In the genomic region with DNA sequence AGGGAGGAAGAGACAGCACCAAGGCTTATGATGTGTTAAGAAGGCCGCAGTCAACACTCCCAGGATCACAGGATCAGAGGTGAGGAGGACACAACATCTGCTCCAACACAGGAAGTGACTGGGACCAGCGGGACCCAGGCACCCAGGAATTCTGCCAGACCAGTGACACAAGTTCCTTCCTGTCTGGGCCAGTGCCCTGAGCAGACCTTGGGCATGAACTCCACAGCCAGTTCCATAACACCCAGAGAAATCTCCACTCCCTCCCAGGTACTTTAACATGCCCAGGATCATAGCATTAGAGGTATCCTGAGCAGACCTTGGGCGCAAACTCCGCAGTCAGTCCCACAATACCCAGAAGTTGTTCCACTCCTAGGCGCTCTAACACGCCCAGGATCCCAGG, we compare ENCODE assay signal across 21 mouse cellular contexts. TPM values are rescaled to one million over a fixed set of nuclear protein-coding genes. Genes with fewer than 3 reads are reported as not detected.
A peak's percentile ranks its signal among the peaks of the same experiment; 100 is the strongest.
DNase-seq lines count a peak whose midpoint lies in the region; ATAC-seq and TF ChIP-seq lines count a peak whose summit lies in the region.
"Had no signal": no experiment of that assay in that cellular context is flagged by ENCODE, and none has a peak within 500 bp of the region (broad histone marks: within the 10 kb centered on the region; RNA-seq: fewer than 3 reads in every experiment).

No protein-coding gene starts in this region.

- no peak overlapping the region for H3K9ac ChIP-seq in forebrain, embryonic 16.5 days (replicated peaks; ENCODE audit: low read depth, low read length)
- no peak overlapping the region for H3K9ac ChIP-seq in midbrain, embryonic 15.5 days
- H3K9ac ChIP-seq in stomach, postnatal 0 days (ENCODE audit: low read length) = no peak overlapping the region
- H3K9ac ChIP-seq: heart, embryonic 12.5 days; hindbrain, embryonic 13.5 days had no signal

- TF ChIP-seq EP300 in stomach, postnatal 0 days (optimal IDR thresholded peaks at IDR 0.05) = no peak

- TF ChIP-seq POLR2A in kidney, adult 2 months (IDR thresholded peaks at IDR 0.05; ENCODE audit: low read depth, low read length) = no peak

- no peaks in the 10 kb centered on the region for H3K9me3 ChIP-seq in forebrain, embryonic 10.5 days
- H3K9me3 ChIP-seq in forebrain, embryonic 16.5 days (ENCODE audit: control insufficient read depth, low read length) = no peaks in the 10 kb centered on the region
- H3K9me3 ChIP-seq in midbrain, embryonic 10.5 days (replicated peaks) = no peaks in the 10 kb centered on the region
- H3K9me3 ChIP-seq in midbrain, embryonic 15.5 days = no peaks in the 10 kb centered on the region
- no peaks in the 10 kb centered on the region for H3K9me3 ChIP-seq in stomach, postnatal 0 days (ENCODE audit: control insufficient read depth, low read length)
- H3K9me3 ChIP-seq: embryonic facial prominence, embryonic 10.5 days; heart, embryonic 12.5 days; hindbrain, embryonic 13.5 days had no signal

- H3K4me2 ChIP-seq in forebrain, embryonic 16.5 days (ENCODE audit: low read length) = no peak overlapping the region
- H3K4me2 ChIP-seq in midbrain, embryonic 15.5 days = no peak overlapping the region
- H3K4me2 ChIP-seq in stomach, postnatal 0 days (replicated peaks; ENCODE audit: low read depth) = no peak overlapping the region
- H3K4me2 ChIP-seq: heart, embryonic 12.5 days; hindbrain, embryonic 13.5 days had no signal

- no peak overlapping the region for H3K27ac ChIP-seq in forebrain, embryonic 10.5 days
- H3K27ac ChIP-seq in forebrain, embryonic 16.5 days (ENCODE audit: low read length) = no peak overlapping the region
- no peak overlapping the region for H3K27ac ChIP-seq in kidney, adult 2 months (ENCODE audit: insufficient read depth, low read depth, low read length)
- no peak overlapping the region for H3K27ac ChIP-seq in midbrain, embryonic 10.5 days (replicated peaks)
- H3K27ac ChIP-seq in midbrain, embryonic 15.5 days = no peak overlapping the region
- no peak overlapping the region for H3K27ac ChIP-seq in stomach, postnatal 0 days (replicated peaks)
- H3K27ac ChIP-seq: embryonic facial prominence, embryonic 10.5 days; hindbrain, embryonic 13.5 days; hindbrain, postnatal 0 days had no signal

- no peaks in the 10 kb centered on the region for H3K36me3 ChIP-seq in forebrain, embryonic 10.5 days (replicated peaks)
- no peaks in the 10 kb centered on the region for H3K36me3 ChIP-seq in forebrain, embryonic 16.5 days (ENCODE audit: control insufficient read depth, insufficient read depth)
- no peaks in the 10 kb centered on the region for H3K36me3 ChIP-seq in kidney, adult 2 months (ENCODE audit: control insufficient read depth, insufficient read depth, low read length)
- no peaks in the 10 kb centered on the region for H3K36me3 ChIP-seq in midbrain, embryonic 10.5 days
- H3K36me3 ChIP-seq in midbrain, embryonic 15.5 days (replicated peaks) = no peaks in the 10 kb centered on the region
- H3K36me3 ChIP-seq in stomach, postnatal 0 days (ENCODE audit: control insufficient read depth, insufficient read depth, low read length) = no peaks in the 10 kb centered on the region
- H3K36me3 ChIP-seq: embryonic facial prominence, embryonic 10.5 days; heart, embryonic 12.5 days; hindbrain, embryonic 13.5 days had no signal

- H3K27me3 ChIP-seq in forebrain, embryonic 10.5 days (ENCODE audit: poor library complexity, severe bottlenecking) = no peaks in the 10 kb centered on the region
- no peaks in the 10 kb centered on the region for H3K27me3 ChIP-seq in forebrain, embryonic 16.5 days (replicated peaks; ENCODE audit: control insufficient read depth, insufficient read depth, low read length)
- no peaks in the 10 kb centered on the region for H3K27me3 ChIP-seq in kidney, adult 2 months (replicated peaks; ENCODE audit: control insufficient read depth, insufficient read depth, low read length)
- no peaks in the 10 kb centered on the region for H3K27me3 ChIP-seq in midbrain, embryonic 10.5 days (ENCODE audit: low read depth, poor library complexity, severe bottlenecking)
- no peaks in the 10 kb centered on the region for H3K27me3 ChIP-seq in midbrain, embryonic 15.5 days (replicated peaks)
- H3K27me3 ChIP-seq in stomach, postnatal 0 days (ENCODE audit: control insufficient read depth, insufficient read depth, low read length) = no peaks in the 10 kb centered on the region
- H3K27me3 ChIP-seq: heart, embryonic 12.5 days; hindbrain, embryonic 13.5 days had no signal

- ATAC-seq in forebrain, embryonic 16.5 days = no peak
- ATAC-seq in midbrain, embryonic 15.5 days (replicated peaks) = no peak
- no peak for ATAC-seq in stomach, postnatal 0 days (ENCODE audit: low FRiP score, low TSS enrichment)
- ATAC-seq: forebrain, embryonic 14.5 days; hindbrain, postnatal 0 days had no signal

- TF ChIP-seq CTCF in kidney, adult 2 months (conservative IDR thresholded peaks at IDR 0.05; ENCODE audit: insufficient read depth, insufficient read length, low read depth, low read length) = no peak
- no peak for TF ChIP-seq CTCF in stomach, postnatal 0 days (IDR thresholded peaks at IDR 0.05; ENCODE audit: low read depth)

- WGBS in forebrain, embryonic 10.5 days = 92% methylated on average over 6 of the region's 6 CpGs
- 87% methylated on average over 6 of the region's 6 CpGs for WGBS in forebrain, embryonic 16.5 days
- 80% methylated on average over 6 of the region's 6 CpGs for WGBS in kidney, adult 2 months
- WGBS in midbrain, embryonic 10.5 days = 90% methylated on average over 6 of the region's 6 CpGs
- WGBS in midbrain, embryonic 15.5 days = 89% methylated on average over 6 of the region's 6 CpGs
- 78% methylated on average over 6 of the region's 6 CpGs for WGBS in stomach, postnatal 0 days

- peak; percentile 7 for DNase-seq in forebrain, embryonic 10.5 days (ENCODE audit: extremely low spot score, low spot score)
- peak; percentile 22 for DNase-seq in kidney, adult 2 months
- DNase-seq in kidney, postnatal 10 days = no peak
- DNase-seq in midbrain, embryonic 10.5 days (ENCODE audit: low spot score) = peak; percentile 6
- DNase-seq in stomach, postnatal 0 days (ENCODE audit: low spot score) = peak; percentile 9
- DNase-seq: adrenal gland, postnatal 25 days; cerebellum, adult 18-20 months; cerebellum, adult 9-11 months; cerebellum, postnatal 36 days; gastrocnemius, postnatal 36 days; heart, adult 18-20 months had no signal

- peaks cover 7% of the 10 kb centered on the region for H3K4me1 ChIP-seq in forebrain, embryonic 10.5 days
- H3K4me1 ChIP-seq in forebrain, embryonic 16.5 days (replicated peaks; ENCODE audit: control insufficient read depth, insufficient read depth, low read length) = no peaks in the 10 kb centered on the region
- no peaks in the 10 kb centered on the region for H3K4me1 ChIP-seq in kidney, adult 2 months (ENCODE audit: control insufficient read depth, insufficient read depth, low read length)
- H3K4me1 ChIP-seq in midbrain, embryonic 10.5 days = peaks cover 2% of the 10 kb centered on the region
- no peaks in the 10 kb centered on the region for H3K4me1 ChIP-seq in midbrain, embryonic 15.5 days
- no peaks in the 10 kb centered on the region for H3K4me1 ChIP-seq in stomach, postnatal 0 days (replicated peaks; ENCODE audit: control insufficient read depth, insufficient read depth)
- H3K4me1 ChIP-seq: hindbrain, embryonic 13.5 days had no signal

- no peak overlapping the region for H3K4me3 ChIP-seq in forebrain, embryonic 10.5 days
- no peak overlapping the region for H3K4me3 ChIP-seq in forebrain, embryonic 16.5 days (replicated peaks; ENCODE audit: low read length)
- H3K4me3 ChIP-seq in kidney, adult 2 months (ENCODE audit: insufficient read depth, low read depth, low read length) = no peak overlapping the region
- H3K4me3 ChIP-seq in midbrain, embryonic 10.5 days = no peak overlapping the region
- no peak overlapping the region for H3K4me3 ChIP-seq in midbrain, embryonic 15.5 days
- no peak overlapping the region for H3K4me3 ChIP-seq in stomach, postnatal 0 days (ENCODE audit: low read depth, low read length)
- H3K4me3 ChIP-seq: embryonic facial prominence, embryonic 10.5 days; heart, embryonic 12.5 days; hindbrain, embryonic 13.5 days had no signal

RNA-seq across cellular contexts. Expression of a gene that starts 18.7 kb away (rescaled TPM):
- polyA plus RNA-seq in forebrain, embryonic 10.5 days (2016; fragmentation: Nextera tagmentation; extraction: Ambion mirVana) = 0.22 TPM in 1 of 2 replicates, not detected in the other
- not detected in 2 replicates for polyA plus RNA-seq in forebrain, embryonic 16.5 days (2015; fragmentation: Nextera tagmentation; extraction: Ambion mirVana)
- polyA plus RNA-seq in kidney, adult 2 months (2012; rRNA removed) = 0.07 and 0.08 TPM in 2 replicates
- polyA plus RNA-seq in midbrain, embryonic 10.5 days (2016; fragmentation: Nextera tagmentation; extraction: Ambion mirVana) = 0.11 TPM in 1 of 2 replicates, not detected in the other
- 0.18 TPM in 1 of 2 replicates, not detected in the other for polyA plus RNA-seq in midbrain, embryonic 15.5 days (2015; fragmentation: Nextera tagmentation; extraction: Ambion mirVana)
- 1.1 and 1.2 TPM in 2 replicates for polyA plus RNA-seq in stomach, postnatal 0 days (2015; fragmentation: Nextera tagmentation; extraction: Ambion mirVana)
- polyA plus RNA-seq: C2C12; embryonic facial prominence, embryonic 10.5 days; embryonic facial prominence, embryonic 14.5 days; forebrain, embryonic 14.5 days; heart, embryonic 16.5 days had no signal

RNA-seq across cellular contexts. Expression of a gene that starts 21.9 kb away (rescaled TPM):
- not detected in 2 replicates for polyA plus RNA-seq in forebrain, embryonic 10.5 days (2016; fragmentation: Nextera tagmentation; extraction: Ambion mirVana)
- not detected in 2 replicates for polyA plus RNA-seq in forebrain, embryonic 16.5 days (2015; fragmentation: Nextera tagmentation; extraction: Ambion mirVana)
- 0.06 TPM in 1 of 2 replicates, not detected in the other for polyA plus RNA-seq in kidney, adult 2 months (2012; rRNA removed)
- not detected in 2 replicates for polyA plus RNA-seq in midbrain, embryonic 10.5 days (2016; fragmentation: Nextera tagmentation; extraction: Ambion mirVana)
- not detected in 2 replicates for polyA plus RNA-seq in midbrain, embryonic 15.5 days (2015; fragmentation: Nextera tagmentation; extraction: Ambion mirVana)
- 3.4 and 3.5 TPM in 2 replicates for polyA plus RNA-seq in stomach, postnatal 0 days (2015; fragmentation: Nextera tagmentation; extraction: Ambion mirVana)
- polyA plus RNA-seq: C2C12; embryonic facial prominence, embryonic 10.5 days; embryonic facial prominence, embryonic 14.5 days; forebrain, embryonic 14.5 days; heart, embryonic 12.5 days; heart, embryonic 16.5 days; hindbrain, embryonic 13.5 days had no signal

RNA-seq across cellular contexts. Expression of a gene that starts 38.6 kb away (rescaled TPM):
- polyA plus RNA-seq in forebrain, embryonic 10.5 days (2016; fragmentation: Nextera tagmentation; extraction: Ambion mirVana) = 49.7 and 51.2 TPM in 2 replicates
- polyA plus RNA-seq in forebrain, embryonic 16.5 days (2015; fragmentation: Nextera tagmentation; extraction: Ambion mirVana) = 38.0 and 41.8 TPM in 2 replicates
- polyA plus RNA-seq in kidney, adult 2 months (2012; rRNA removed) = 23.6 and 27.1 TPM in 2 replicates
- 45.2 and 46.0 TPM in 2 replicates for polyA plus RNA-seq in midbrain, embryonic 10.5 days (2016; fragmentation: Nextera tagmentation; extraction: Ambion mirVana)
- polyA plus RNA-seq in midbrain, embryonic 15.5 days (2015; fragmentation: Nextera tagmentation; extraction: Ambion mirVana) = 35.3 and 37.3 TPM in 2 replicates
- 13.5 and 15.2 TPM in 2 replicates for polyA plus RNA-seq in stomach, postnatal 0 days (2015; fragmentation: Nextera tagmentation; extraction: Ambion mirVana)
